Mouse (Mus musculus) hindbrain, embryonic 16.5 days (tissue): ENCODE data around the gene Tfb2m. TPM values are rescaled to one million over a fixed set of nuclear protein-coding genes. Genes with fewer than 3 reads are reported as not detected.

ENCODE experiments used
- ATAC-seq: fragments of 200-750 bp; cut with Nextera tagmentation; 2 replicates; pipeline ENCODE4 v1.8.0; 2017; ENCODE audit warnings: moderate TSS enrichment, moderate library complexity
- H3K27ac ChIP-seq: fragments of 300-500 bp; sonication (generic); 2 replicates; pipeline ENCODE4 v1.5.1; 2014; ENCODE audit warnings: low read depth, mild to moderate bottlenecking, control low read depth, low read length, moderate library complexity
- H3K27me3 ChIP-seq: fragments of 300-500 bp; sonication (generic); replicated peaks from 2 replicates; pipeline ENCODE4 v1.6.1; 2014; ENCODE audit warnings: low read length; ENCODE audit not compliant: control insufficient read depth, insufficient read depth
- H3K36me3 ChIP-seq: fragments of 300-500 bp; sonication (generic); 2 replicates; pipeline ENCODE4 v1.6.1; 2014; ENCODE audit warnings: mild to moderate bottlenecking, low read length, moderate library complexity, mixed read lengths; ENCODE audit not compliant: control insufficient read depth, insufficient read depth
- H3K4me1 ChIP-seq: fragments of 300-500 bp; sonication (generic); 2 replicates; pipeline ENCODE4 v1.6.1; 2014; ENCODE audit warnings: low read depth, low read length; ENCODE audit not compliant: control insufficient read depth, insufficient read depth
- H3K4me2 ChIP-seq: fragments of 300-500 bp; sonication (generic); 2 replicates; pipeline ENCODE4 v1.6.1; 2014; ENCODE audit warnings: mild to moderate bottlenecking, low read length, control low read depth, moderate library complexity
- H3K4me3 ChIP-seq: fragments of 300-500 bp; sonication (generic); 2 replicates; pipeline ENCODE4 v1.5.1; 2014; ENCODE audit warnings: mild to moderate bottlenecking, low read length, control low read depth, moderate library complexity
- H3K9ac ChIP-seq: fragments of 300-500 bp; sonication (generic); 2 replicates; pipeline ENCODE4 v1.6.1; 2014; ENCODE audit warnings: low read depth, mild to moderate bottlenecking, control low read depth, low read length, moderate library complexity
- H3K9me3 ChIP-seq: fragments of 300-500 bp; sonication (generic); 2 replicates; pipeline ENCODE4 v1.6.1; 2014; ENCODE audit warnings: mild to moderate bottlenecking, low read length, moderate library complexity; ENCODE audit not compliant: control insufficient read depth
- WGBS: fragments of 180-500 bp; shearing (Covaris S2); extraction: QIAGEN DNeasy Blood & Tissue Kit; methylation state at CpG from one replicate; pipeline ENCODE4 v1.1.7; 2014; 5-methylcytosine and 5-hydroxymethylcytosine counted together
- polyA plus RNA-seq: library from polyadenylated mRNA; unstranded; fragments of >200 nt; fragmentation: Nextera tagmentation; extraction: Ambion mirVana; gene quantifications from 2 replicates; pipeline ENCODE4 v1.2.1, GENCODE M21; 2015

The Tfb2m gene
- polyA plus RNA-seq, 1 experiment from 2014 or later = 28.2 TPM

- peak; percentile 95 for ATAC-seq
- H3K4me3 ChIP-seq = peak within 1 kb of the TSS; percentile 88
- no peaks in the 10 kb centered on the region for H3K27me3 ChIP-seq
- no peaks in the 10 kb centered on the region for H3K36me3 ChIP-seq
- H3K27ac ChIP-seq = 0 out of 2 replicates have a peak within 1 kb of the TSS, but pooled peaks have one; percentile 59
- H3K9ac ChIP-seq = peak within 1 kb of the TSS; percentile 80
- H3K4me2 ChIP-seq = peak within 1 kb of the TSS; percentile 99
- WGBS = 5% methylated on average over 39 of the region's 39 CpGs
- H3K9me3 ChIP-seq = no peaks in the 10 kb centered on the region
- H3K4me1 ChIP-seq = peaks cover 9% of the 10 kb centered on the region
These were observed 28.2 kb downstream of the Tfb2m start, which contains the start of gene Smyd3 for GRCm38 (mm10) chr1:179517713-179518465. Gene Smyd3, minus strand, starts transcription at chr1:179518041.

GRCm38 (mm10) chr1:179516941-179517712 lies 28.9 kb downstream of the Tfb2m start:
- H3K27me3 ChIP-seq = no peaks in the 10 kb centered on the region
- peak overlapping the region; percentile 88 for H3K4me3 ChIP-seq
- 0% methylated on average over 21 of the region's 21 CpGs for WGBS
- H3K27ac ChIP-seq = no peak overlapping the region
- ATAC-seq = peak; percentile 64
- peaks cover 9% of the 10 kb centered on the region for H3K4me1 ChIP-seq
- no peaks in the 10 kb centered on the region for H3K36me3 ChIP-seq
- no peaks in the 10 kb centered on the region for H3K9me3 ChIP-seq
- H3K9ac ChIP-seq = peak overlapping the region; percentile 80
- H3K4me2 ChIP-seq = peak overlapping the region; percentile 99

GRCm38 (mm10) chr1:179511895-179512294 lies 34.2 kb downstream of the Tfb2m start:
- ATAC-seq = no peak
- 87% methylated on average over 7 of the region's 7 CpGs for WGBS
- H3K27ac ChIP-seq = no peak overlapping the region
- no peak overlapping the region for H3K4me3 ChIP-seq
- no peaks in the 10 kb centered on the region for H3K27me3 ChIP-seq
- peaks cover 5% of the 10 kb centered on the region for H3K4me1 ChIP-seq
- H3K36me3 ChIP-seq = no peaks in the 10 kb centered on the region
- no peaks in the 10 kb centered on the region for H3K9me3 ChIP-seq
- H3K9ac ChIP-seq = no peak overlapping the region
- H3K4me2 ChIP-seq = no peak overlapping the region

- H3K4me2 ChIP-seq = no peak overlapping the region
- no peaks in the 10 kb centered on the region for H3K4me1 ChIP-seq
- ATAC-seq = no peak
- WGBS = 86% methylated on average over 13 of the region's 13 CpGs
- H3K9me3 ChIP-seq = no peaks in the 10 kb centered on the region
- no peaks in the 10 kb centered on the region for H3K27me3 ChIP-seq
- H3K4me3 ChIP-seq = no peak overlapping the region
- no peaks in the 10 kb centered on the region for H3K36me3 ChIP-seq
- H3K27ac ChIP-seq = no peak overlapping the region
- H3K9ac ChIP-seq = no peak overlapping the region
These were observed 35.3 kb downstream of the Tfb2m start for GRCm38 (mm10) chr1:179510546-179511340.

GRCm38 (mm10) chr1:179506530-179507315 lies 39.3 kb downstream of the Tfb2m start:
- no peak for ATAC-seq
- no peaks in the 10 kb centered on the region for H3K36me3 ChIP-seq
- 68% methylated on average over 9 of the region's 9 CpGs for WGBS
- H3K27ac ChIP-seq = no peak overlapping the region
- H3K4me3 ChIP-seq = no peak overlapping the region
- no peaks in the 10 kb centered on the region for H3K27me3 ChIP-seq
- H3K9me3 ChIP-seq = no peaks in the 10 kb centered on the region
- no peaks in the 10 kb centered on the region for H3K4me1 ChIP-seq
- no peak overlapping the region for H3K9ac ChIP-seq
- H3K4me2 ChIP-seq = no peak overlapping the region

GRCm38 (mm10) chr1:179502565-179502964 lies 43.5 kb downstream of the Tfb2m start:
- Histone ChIP-seq H3K4me2 (no peak overlapping the region), H3K36me3 (no peaks in the 10 kb centered on the region), H3K27me3 (no peaks in the 10 kb centered on the region), H3K4me1 (no peaks in the 10 kb centered on the region), H3K9ac (no peak overlapping the region), H3K27ac (no peak overlapping the region), H3K9me3 (no peaks in the 10 kb centered on the region), H3K4me3 (no peak overlapping the region)
- no peak for ATAC-seq
- 23% methylated on average over 3 of the region's 3 CpGs for WGBS

GRCm38 (mm10) chr1:179499257-179499656 lies 46.8 kb downstream of the Tfb2m start:
- no peak overlapping the region for H3K4me2 ChIP-seq
- no peaks in the 10 kb centered on the region for H3K36me3 ChIP-seq
- H3K27me3 ChIP-seq = no peaks in the 10 kb centered on the region
- WGBS = 92% methylated on average over 3 of the region's 3 CpGs
- H3K4me3 ChIP-seq = no peak overlapping the region
- no peak overlapping the region for H3K27ac ChIP-seq
- H3K4me1 ChIP-seq = no peaks in the 10 kb centered on the region
- no peaks in the 10 kb centered on the region for H3K9me3 ChIP-seq
- no peak overlapping the region for H3K9ac ChIP-seq
- ATAC-seq = no peak

- no peak for ATAC-seq
- H3K4me2 ChIP-seq = no peak overlapping the region
- H3K9ac ChIP-seq = no peak overlapping the region
- no peaks in the 10 kb centered on the region for H3K9me3 ChIP-seq
- no peaks in the 10 kb centered on the region for H3K27me3 ChIP-seq
- peaks cover 2% of the 10 kb centered on the region; the same call in 1 of the 2 replicates for H3K4me1 ChIP-seq
- WGBS = 83% methylated on average over 5 of the region's 5 CpGs
- H3K36me3 ChIP-seq = no peaks in the 10 kb centered on the region
- H3K4me3 ChIP-seq = no peak overlapping the region
- no peak overlapping the region for H3K27ac ChIP-seq
These were observed 53.2 kb downstream of the Tfb2m start for GRCm38 (mm10) chr1:179492908-179493307.
